Mouse (Mus musculus): ENCODE measurements around the gene Filip1. TPM values are rescaled to one million over a fixed set of nuclear protein-coding genes. Genes with fewer than 3 reads are reported as not detected.

The Filip1 gene
- polyA plus RNA-seq, 2 experiments = 0.29 to 0.37 TPM

- Histone ChIP-seq H3K4me3 (ENCODE audit: insufficient read depth in 1 of 2, low read depth in 2 of 2, low read length in 2 of 2) (no peak overlapping the region), H3K9me3 (ENCODE audit: control insufficient read depth, low read length) (no peaks in the 10 kb centered on the region), H3K27me3 (ENCODE audit: control insufficient read depth, insufficient read depth, low read length) (no peaks in the 10 kb centered on the region), H3K4me2 (ENCODE audit: low read depth) (no peak overlapping the region), H3K27ac (no peak overlapping the region), H3K36me3 (replicated peaks; ENCODE audit: control insufficient read depth, insufficient read depth, low read depth) (no peaks in the 10 kb centered on the region), H3K9ac (replicated peaks) (no peak overlapping the region), H3K4me1 (replicated peaks; ENCODE audit: control insufficient read depth in 2 of 2, insufficient read depth in 2 of 2, low read length in 1 of 2) (0 out of 4 replicates have a peak, but pooled peaks cover 0 to 2% of the 10 kb centered on the region in 2 experiments)
- ATAC-seq (ENCODE audit: insufficient read depth) = no peak
- DNase-seq (ENCODE audit: low read depth in 3 of 3, low spot score in 3 of 3) = no peak
- WGBS (ENCODE audit: insufficient replicate concordance) = 50% methylated on average over 8 of the region's 8 CpGs
- TF ChIP-seq CTCF (IDR thresholded peaks at IDR 0.05; ENCODE audit: low read depth) (no peak), EP300 (IDR thresholded peaks at IDR 0.05; ENCODE audit: low read depth) (no peak)
Measured at GRCm38 (mm10) chr9:79976789-79977188, 35.9 kb downstream of the Filip1 start.

GRCm38 (mm10) chr9:79975121-79975520 is 37.5 kb downstream of the Filip1 start:
- Histone ChIP-seq H3K4me1 (replicated peaks; ENCODE audit: control insufficient read depth in 2 of 2, insufficient read depth in 2 of 2, low read length in 1 of 2) (0 out of 4 replicates have a peak, but pooled peaks cover 0 to 2% of the 10 kb centered on the region in 2 experiments), H3K4me2 (ENCODE audit: low read depth) (no peak overlapping the region), H3K27ac (no peak overlapping the region), H3K27me3 (ENCODE audit: control insufficient read depth, insufficient read depth, low read length) (no peaks in the 10 kb centered on the region), H3K9ac (replicated peaks) (no peak overlapping the region), H3K36me3 (replicated peaks; ENCODE audit: control insufficient read depth, insufficient read depth, low read depth) (no peaks in the 10 kb centered on the region), H3K4me3 (ENCODE audit: insufficient read depth in 1 of 2, low read depth in 2 of 2, low read length in 2 of 2) (no peak overlapping the region), H3K9me3 (ENCODE audit: control insufficient read depth, low read length) (no peaks in the 10 kb centered on the region)
- DNase-seq (ENCODE audit: low read depth in 3 of 3, low spot score in 3 of 3) (no peak), ATAC-seq (ENCODE audit: insufficient read depth) (no peak)
- TF ChIP-seq CTCF (IDR thresholded peaks at IDR 0.05; ENCODE audit: low read depth) (no peak), EP300 (IDR thresholded peaks at IDR 0.05; ENCODE audit: low read depth) (no peak)
- 49% methylated on average over 5 of the region's 5 CpGs for WGBS (ENCODE audit: insufficient replicate concordance)

GRCm38 (mm10) chr9:79973582-79973981 is 39.1 kb downstream of the Filip1 start:
- Histone ChIP-seq H3K27me3 (ENCODE audit: control insufficient read depth, insufficient read depth, low read length) (no peaks in the 10 kb centered on the region), H3K27ac (no peak overlapping the region), H3K4me3 (ENCODE audit: insufficient read depth in 1 of 2, low read depth in 2 of 2, low read length in 2 of 2) (no peak overlapping the region), H3K9ac (replicated peaks) (no peak overlapping the region), H3K36me3 (replicated peaks; ENCODE audit: control insufficient read depth, insufficient read depth, low read depth) (no peaks in the 10 kb centered on the region), H3K4me1 (replicated peaks; ENCODE audit: control insufficient read depth in 2 of 2, insufficient read depth in 2 of 2, low read length in 1 of 2) (0 out of 4 replicates have a peak, but pooled peaks cover 0 to 2% of the 10 kb centered on the region in 2 experiments), H3K4me2 (ENCODE audit: low read depth) (no peak overlapping the region), H3K9me3 (ENCODE audit: control insufficient read depth, low read length) (no peaks in the 10 kb centered on the region)
- TF ChIP-seq CTCF (IDR thresholded peaks at IDR 0.05; ENCODE audit: low read depth) = no peak
- no peak for TF ChIP-seq EP300 (IDR thresholded peaks at IDR 0.05; ENCODE audit: low read depth)
- 62% methylated on average over 8 of the region's 8 CpGs for WGBS (ENCODE audit: insufficient replicate concordance)
- DNase-seq (ENCODE audit: low read depth in 3 of 3, low spot score in 3 of 3) (no peak), ATAC-seq (ENCODE audit: insufficient read depth) (no peak)

GRCm38 (mm10) chr9:79972705-79973104 is 39.9 kb downstream of the Filip1 start:
- H3K27ac ChIP-seq = no peak overlapping the region
- H3K4me3 ChIP-seq (ENCODE audit: insufficient read depth in 1 of 2, low read depth in 2 of 2, low read length in 2 of 2) = no peak overlapping the region
- 66% methylated on average over 6 of the region's 6 CpGs for WGBS (ENCODE audit: insufficient replicate concordance)
- no peaks in the 10 kb centered on the region for H3K9me3 ChIP-seq (ENCODE audit: control insufficient read depth, low read length)
- no peak overlapping the region for H3K4me2 ChIP-seq (ENCODE audit: low read depth)
- TF ChIP-seq EP300 (IDR thresholded peaks at IDR 0.05; ENCODE audit: low read depth) (no peak), CTCF (IDR thresholded peaks at IDR 0.05; ENCODE audit: low read depth) (no peak)
- no peaks in the 10 kb centered on the region for H3K4me1 ChIP-seq (replicated peaks; ENCODE audit: control insufficient read depth in 2 of 2, insufficient read depth in 2 of 2, low read length in 1 of 2)
- ATAC-seq (ENCODE audit: insufficient read depth) = no peak
- no peak for DNase-seq (ENCODE audit: low read depth in 3 of 3, low spot score in 3 of 3)
- H3K9ac ChIP-seq (replicated peaks) = no peak overlapping the region
- no peaks in the 10 kb centered on the region for H3K36me3 ChIP-seq (replicated peaks; ENCODE audit: control insufficient read depth, insufficient read depth, low read depth)
- no peaks in the 10 kb centered on the region for H3K27me3 ChIP-seq (ENCODE audit: control insufficient read depth, insufficient read depth, low read length)

GRCm38 (mm10) chr9:79971619-79972018 is 41.0 kb downstream of the Filip1 start:
- Histone ChIP-seq H3K9ac (replicated peaks) (no peak overlapping the region), H3K36me3 (replicated peaks; ENCODE audit: control insufficient read depth, insufficient read depth, low read depth) (no peaks in the 10 kb centered on the region), H3K27me3 (ENCODE audit: control insufficient read depth, insufficient read depth, low read length) (no peaks in the 10 kb centered on the region), H3K9me3 (ENCODE audit: control insufficient read depth, low read length) (no peaks in the 10 kb centered on the region), H3K4me2 (ENCODE audit: low read depth) (no peak overlapping the region), H3K4me1 (replicated peaks; ENCODE audit: control insufficient read depth in 2 of 2, insufficient read depth in 2 of 2, low read length in 1 of 2) (no peaks in the 10 kb centered on the region), H3K4me3 (ENCODE audit: insufficient read depth in 1 of 2, low read depth in 2 of 2, low read length in 2 of 2) (no peak overlapping the region), H3K27ac (no peak overlapping the region)
- no peak for DNase-seq (ENCODE audit: low read depth in 3 of 3, low spot score in 3 of 3)
- WGBS (ENCODE audit: insufficient replicate concordance) = 54% methylated on average over 6 of the region's 6 CpGs
- no peak for ATAC-seq (ENCODE audit: insufficient read depth)
- TF ChIP-seq CTCF (IDR thresholded peaks at IDR 0.05; ENCODE audit: low read depth) = no peak
- TF ChIP-seq EP300 (IDR thresholded peaks at IDR 0.05; ENCODE audit: low read depth) = no peak
